Mouse (Mus musculus): ENCODE results near the gene Plk3. TPM values are rescaled to one million over a fixed set of nuclear protein-coding genes. Genes with fewer than 3 reads are reported as not detected.

Gene Plk3
- total RNA-seq, 2 experiments from 2014 or later = 5.0 to 5.8 TPM

GRCm38 (mm10) chr4:117117931-117118330 is 15.8 kb downstream of the Plk3 start:
- DNase-seq = no peak

GRCm38 (mm10) chr4:117115592-117115991 is 18.2 kb downstream of the Plk3 start:
- DNase-seq = no peak

- no peak for DNase-seq
Observed at GRCm38 (mm10) chr4:117113237-117113636, 20.5 kb downstream of the Plk3 start.

- no peak for DNase-seq
Observed at GRCm38 (mm10) chr4:117110985-117111384, 22.8 kb downstream of the Plk3 start.

- DNase-seq = no peak
Observed at GRCm38 (mm10) chr4:117110249-117110648, 23.5 kb downstream of the Plk3 start.

GRCm38 (mm10) chr4:117109330-117109729 is 24.4 kb downstream of the Plk3 start:
- no peak for DNase-seq

DNA sequence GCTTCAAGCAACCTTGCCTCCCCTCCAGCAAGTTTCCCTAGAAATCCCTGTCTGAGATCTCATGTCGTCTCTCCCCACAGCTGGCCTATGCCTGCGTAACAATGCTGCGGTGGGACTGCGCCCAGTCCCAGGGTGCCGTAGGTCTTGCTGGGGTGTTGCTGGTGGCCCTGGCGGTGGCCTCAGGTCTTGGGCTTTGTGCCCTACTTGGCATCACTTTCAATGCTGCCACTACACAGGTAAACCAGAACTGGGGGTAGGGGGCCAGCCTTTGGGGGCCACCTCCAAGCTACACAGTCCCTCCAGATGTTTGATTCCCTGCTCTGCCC is 25.3 kb downstream of the Plk3 start:
- no peak for DNase-seq

GRCm38 (mm10) chr4:117107813-117108523 is 25.8 kb downstream of the Plk3 start:
- DNase-seq = no peak

DNA sequence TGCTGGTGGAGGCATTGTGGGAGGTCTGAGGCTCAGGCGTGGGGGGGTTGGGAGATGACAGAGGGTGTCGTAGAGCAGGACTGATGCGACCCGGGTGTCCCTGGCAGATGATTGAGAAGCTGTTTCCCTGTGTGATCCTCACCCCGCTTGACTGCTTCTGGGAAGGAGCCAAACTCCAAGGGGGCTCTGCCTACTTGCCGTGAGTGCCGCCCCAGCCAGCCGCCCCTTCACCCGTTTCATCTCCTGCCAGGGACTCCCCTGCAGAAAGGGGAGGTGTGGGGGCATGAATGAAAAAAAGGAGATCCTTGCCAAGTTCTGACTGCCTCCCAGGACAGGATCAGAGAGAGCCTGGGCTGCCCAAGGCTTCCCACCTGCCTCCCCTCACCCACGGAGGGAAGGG is 28.6 kb downstream of the Plk3 start:
- DNase-seq = no peak

DNA sequence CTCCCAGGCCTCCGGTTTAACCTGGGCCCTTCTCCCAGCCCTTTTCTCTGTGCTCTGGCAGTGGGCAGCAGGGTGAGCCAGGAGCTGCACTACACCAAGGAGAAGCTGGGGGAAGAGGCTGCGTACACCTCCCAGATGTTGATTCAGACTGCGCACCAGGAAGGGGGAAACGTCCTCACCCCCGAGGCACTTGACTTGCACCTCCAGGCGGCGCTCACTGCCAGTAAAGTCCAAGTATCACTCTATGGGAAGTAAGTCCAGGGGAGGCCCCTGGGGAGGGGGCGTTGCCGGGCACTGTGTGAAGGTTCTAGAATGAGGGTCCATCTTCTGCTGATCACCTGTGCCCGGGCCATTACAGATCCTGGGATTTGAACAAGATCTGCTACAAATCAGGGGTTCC is 29.1 kb downstream of the Plk3 start:
- no peak for DNase-seq

GRCm38 (mm10) chr4:117101218-117101617 is 32.5 kb downstream of the Plk3 start:
- peak; percentile 70 for DNase-seq

DNA sequence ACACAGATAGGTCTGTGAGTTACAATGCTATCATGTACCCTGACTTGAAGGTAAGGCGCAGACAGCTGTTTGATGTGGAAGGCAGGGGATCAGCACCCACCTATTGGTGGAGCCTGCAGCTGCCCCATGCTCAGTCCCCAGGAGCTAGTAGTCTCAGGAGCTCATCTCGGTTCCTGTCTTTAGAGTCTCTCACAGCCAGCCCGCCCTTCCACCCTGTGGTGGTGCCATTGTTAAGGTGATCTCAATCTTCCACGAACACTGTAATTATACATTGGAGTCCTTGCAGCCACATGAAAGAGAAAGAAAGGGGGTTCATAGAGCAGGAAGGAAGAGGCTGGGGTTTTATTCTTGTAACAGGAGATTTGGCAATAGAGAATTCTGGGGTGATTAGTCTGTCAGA is 33.7 kb downstream of the Plk3 start:
- DNase-seq = no peak

- no peak for DNase-seq
Observed at GRCm38 (mm10) chr4:117098764-117099036, 35.1 kb downstream of the Plk3 start.

DNA sequence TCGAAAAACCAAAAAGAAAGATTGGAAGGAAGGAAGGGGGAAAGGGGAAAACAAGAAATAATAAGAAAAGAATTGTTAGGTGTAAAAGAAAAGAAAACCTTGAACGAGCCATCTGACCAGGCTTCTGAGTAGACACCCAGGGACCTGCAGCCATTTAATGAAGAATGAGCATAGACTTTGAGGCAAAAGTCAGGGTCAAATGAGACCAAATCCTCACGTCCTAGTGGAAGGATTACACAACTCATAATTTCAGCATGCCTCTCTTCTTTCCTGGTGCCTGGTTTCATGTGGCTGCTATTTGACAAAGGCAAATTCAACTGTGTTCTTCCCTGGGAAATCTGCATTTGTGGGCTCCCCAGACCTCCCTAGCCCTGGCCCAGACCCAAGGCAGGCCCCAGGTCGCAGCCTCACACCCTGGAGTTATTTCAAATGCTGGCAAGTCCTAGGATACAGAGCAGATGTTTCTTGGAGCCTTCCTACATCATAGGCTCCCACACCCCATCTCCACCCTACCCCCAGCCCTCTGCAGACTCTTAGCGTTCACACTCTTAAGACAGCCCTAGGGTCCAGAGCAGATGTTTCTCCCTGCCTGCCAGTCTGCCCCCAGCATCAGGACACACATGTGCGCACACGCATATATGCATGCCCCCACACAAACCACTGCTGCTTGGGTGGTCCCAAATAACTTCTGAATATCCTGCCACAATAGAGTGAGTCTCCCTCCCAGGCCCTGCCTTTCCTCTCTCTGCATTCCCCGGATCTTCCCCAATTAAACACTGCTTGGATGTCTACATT is 35.6 kb downstream of the Plk3 start:
- no peak for DNase-seq

DNA sequence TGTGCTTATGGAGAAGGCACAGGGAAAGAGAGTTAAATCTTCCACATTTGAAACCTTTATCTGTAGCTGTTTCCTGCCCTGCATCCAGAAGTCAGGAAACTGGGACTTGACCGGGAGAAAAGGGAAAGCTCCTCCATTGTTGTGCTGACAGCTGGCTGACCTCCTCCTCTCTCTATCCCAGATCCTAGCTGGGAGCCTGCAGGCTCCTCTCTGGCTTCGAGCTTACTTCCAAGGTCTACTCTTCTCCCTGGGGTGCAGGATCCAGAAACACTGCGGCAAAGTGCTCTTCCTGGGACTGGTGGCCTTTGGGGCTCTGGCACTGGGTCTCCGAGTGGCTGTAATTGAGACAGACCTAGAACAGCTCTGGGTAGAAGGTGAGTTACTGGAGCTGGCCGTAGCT is 37.1 kb downstream of the Plk3 start:
- no peak for DNase-seq

DNA sequence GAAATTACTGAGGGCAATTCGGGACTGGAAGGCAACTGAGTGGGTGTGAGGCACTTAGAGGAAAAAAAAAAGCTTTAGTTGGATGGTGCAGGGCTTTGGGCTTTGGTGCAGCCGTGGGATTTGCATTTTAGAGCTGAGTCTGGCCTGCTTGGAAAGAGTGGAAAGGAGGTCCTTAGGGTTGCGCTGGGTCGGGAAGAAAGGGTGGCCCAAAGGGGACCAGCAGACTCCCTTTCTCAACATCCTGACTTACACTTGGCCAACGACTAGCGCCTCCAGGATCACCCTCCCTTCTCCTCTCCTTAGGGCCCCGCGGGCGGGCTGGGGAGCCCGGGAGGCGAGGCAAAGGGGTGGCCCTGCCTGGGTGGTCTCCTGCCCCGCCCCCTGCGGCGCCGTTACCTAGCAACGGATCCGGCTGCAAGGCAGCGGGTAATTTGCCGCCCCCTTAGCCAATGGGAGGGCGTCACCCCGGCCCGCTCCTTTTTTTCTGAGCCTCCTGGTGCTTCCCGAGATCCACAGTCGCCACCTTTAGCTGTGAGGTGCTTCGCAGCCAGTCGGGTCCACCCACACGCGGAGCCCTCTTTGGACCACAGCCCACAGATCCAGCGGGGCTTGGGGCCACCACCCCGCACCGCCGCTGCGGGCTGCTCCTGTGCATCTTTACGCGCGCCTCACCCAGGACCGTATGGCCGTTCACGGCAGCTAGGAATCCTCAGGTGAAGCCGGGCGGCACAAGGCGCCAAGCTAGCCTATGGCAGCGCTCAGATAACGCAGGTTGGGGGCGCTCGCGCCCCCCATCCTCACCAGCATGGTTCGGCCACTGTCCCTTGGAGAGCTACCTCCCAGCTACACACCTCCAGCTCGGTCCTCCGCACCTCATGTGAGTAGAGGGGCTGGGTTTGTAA is 38.0 kb downstream of the Plk3 start, which contains the start of gene Ptch2:
Gene Ptch2, plus strand, starts transcription at position 525 of the 902 bp plus-strand sequence.
- DNase-seq = peak; percentile 90

DNA sequence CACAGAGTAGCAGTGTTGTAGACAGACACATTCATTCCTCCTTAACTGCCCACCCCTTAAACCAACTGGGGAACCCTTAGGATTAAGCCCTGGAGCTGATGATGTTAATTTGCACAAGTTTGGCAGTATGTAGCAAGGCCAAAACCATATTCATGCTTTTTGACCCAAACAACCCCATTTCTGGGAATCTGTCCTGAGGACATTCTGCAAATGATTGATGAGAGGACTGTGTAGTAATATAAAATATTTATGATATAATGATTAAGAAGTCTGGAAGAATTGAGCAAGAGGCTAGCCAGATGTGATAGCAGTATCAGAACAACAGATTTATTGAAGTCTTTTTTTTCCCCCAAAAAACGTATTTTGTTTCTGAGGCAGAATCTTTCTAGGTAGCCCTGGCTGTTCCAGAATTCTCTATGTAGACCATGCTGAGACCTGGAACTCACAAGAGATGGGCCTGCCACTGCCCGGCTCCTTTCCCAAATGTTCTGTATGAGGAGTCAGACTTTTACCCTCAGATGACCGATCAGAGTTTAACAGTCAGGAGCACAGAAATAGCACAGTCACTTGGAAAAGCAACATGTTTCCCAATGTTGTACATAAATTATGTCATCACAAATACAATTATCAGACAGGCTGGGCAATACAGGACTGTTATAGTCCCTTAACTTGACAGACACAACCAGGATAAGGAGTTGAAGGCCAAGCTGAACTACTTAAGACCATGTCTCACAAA is 39.0 kb downstream of the Plk3 start:
- DNase-seq = no peak

DNA sequence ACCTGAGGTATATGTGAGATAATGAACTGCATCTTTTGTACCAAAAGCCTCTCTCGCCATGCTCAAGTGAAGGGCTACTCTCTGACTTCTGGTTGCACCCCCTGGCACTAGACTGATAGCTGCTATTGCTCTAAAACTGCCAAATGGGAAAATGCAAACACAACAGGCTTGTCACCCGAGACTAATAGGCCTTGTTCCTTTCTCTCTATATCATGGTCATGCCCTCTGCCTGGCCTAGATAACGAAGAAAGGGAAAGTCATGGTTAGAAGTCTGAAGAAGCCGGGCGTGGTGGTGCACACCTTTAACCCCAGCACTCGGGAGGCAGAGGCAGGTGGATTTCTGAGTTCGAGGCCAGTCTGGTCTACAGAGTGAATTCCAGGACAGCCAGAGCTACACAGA is 43.2 kb downstream of the Plk3 start:
- no peak for DNase-seq

- no peak for DNase-seq
Observed at GRCm38 (mm10) chr4:117087948-117088640, 45.7 kb downstream of the Plk3 start.
